Mouse (Mus musculus): ENCODE measurements around the gene Tmem232. TPM values are rescaled to one million over a fixed set of nuclear protein-coding genes. Genes with fewer than 3 reads are reported as not detected.
A peak's percentile ranks its signal among the peaks of the same experiment; 100 is the strongest.
"Not testable (repeated sequence)": the region's sequence is repeated elsewhere in the genome, so short reads cannot be mapped to it uniquely, and the experiment has no call there.

The Tmem232 gene
- polyA plus RNA-seq, 1 experiment, result 51.3 TPM

- no peaks in the 10 kb centered on the region for H3K36me3 ChIP-seq (ENCODE audit: control insufficient read depth, insufficient read depth, low read length)
- TF ChIP-seq POLR2A (IDR thresholded peaks at IDR 0.05; ENCODE audit: control insufficient read depth, low read depth, low read length) (no peak), CTCF (IDR thresholded peaks at IDR 0.05; ENCODE audit: control insufficient read depth, insufficient read depth, insufficient replicate concordance, low read depth, low read length) (peak; percentile 34; the same call in 1 of the 2 replicates)
- H3K4me3 ChIP-seq (ENCODE audit: control insufficient read depth, low read depth, low read length), result no peak overlapping the region
- H3K4me1 ChIP-seq (ENCODE audit: control insufficient read depth, insufficient read depth, low read length), result no peaks in the 10 kb centered on the region; the same call in 1 of the 2 replicates
- no peak overlapping the region for H3K27ac ChIP-seq (ENCODE audit: control insufficient read depth, insufficient read depth, low read depth, low read length)
- no peaks in the 10 kb centered on the region for H3K27me3 ChIP-seq (ENCODE audit: control insufficient read depth, insufficient read depth, low read length)
These were observed 4.4 kb downstream of the Tmem232 start for GRCm38 (mm10) chr17:65536156-65536555.

GRCm38 (mm10) chr17:65532381-65532780, 8.2 kb downstream of the Tmem232 start:
- H3K27me3 ChIP-seq (ENCODE audit: control insufficient read depth, insufficient read depth, low read length); H3K4me3 ChIP-seq (ENCODE audit: control insufficient read depth, low read depth, low read length); H3K36me3 ChIP-seq (ENCODE audit: control insufficient read depth, insufficient read depth, low read length); H3K4me1 ChIP-seq (ENCODE audit: control insufficient read depth, insufficient read depth, low read length); H3K27ac ChIP-seq (ENCODE audit: control insufficient read depth, insufficient read depth, low read depth, low read length): not testable (repeated sequence)

GRCm38 (mm10) chr17:65527529-65527928, 13.1 kb downstream of the Tmem232 start:
- no peak for TF ChIP-seq CTCF (IDR thresholded peaks at IDR 0.05; ENCODE audit: control insufficient read depth, insufficient read depth, insufficient replicate concordance, low read depth, low read length)
- TF ChIP-seq POLR2A (IDR thresholded peaks at IDR 0.05; ENCODE audit: control insufficient read depth, low read depth, low read length), result no peak
- H3K4me1 ChIP-seq (ENCODE audit: control insufficient read depth, insufficient read depth, low read length), result no peaks in the 10 kb centered on the region
- H3K4me3 ChIP-seq (ENCODE audit: control insufficient read depth, low read depth, low read length), result no peak overlapping the region
- no peaks in the 10 kb centered on the region for H3K27me3 ChIP-seq (ENCODE audit: control insufficient read depth, insufficient read depth, low read length)
- no peaks in the 10 kb centered on the region for H3K36me3 ChIP-seq (ENCODE audit: control insufficient read depth, insufficient read depth, low read length)
- H3K27ac ChIP-seq (ENCODE audit: control insufficient read depth, insufficient read depth, low read depth, low read length), result no peak overlapping the region

GRCm38 (mm10) chr17:65513517-65513916, 27.1 kb downstream of the Tmem232 start:
- Histone ChIP-seq H3K4me3 (ENCODE audit: control insufficient read depth, low read depth, low read length) (peak overlapping the region; percentile 42; the same call in 1 of the 2 replicates), H3K4me1 (ENCODE audit: control insufficient read depth, insufficient read depth, low read length) (no peaks in the 10 kb centered on the region; the same call in 1 of the 2 replicates), H3K27me3 (ENCODE audit: control insufficient read depth, insufficient read depth, low read length) (no peaks in the 10 kb centered on the region), H3K27ac (ENCODE audit: control insufficient read depth, insufficient read depth, low read depth, low read length) (no peak overlapping the region), H3K36me3 (ENCODE audit: control insufficient read depth, insufficient read depth, low read length) (no peaks in the 10 kb centered on the region)
- TF ChIP-seq CTCF (IDR thresholded peaks at IDR 0.05; ENCODE audit: control insufficient read depth, insufficient read depth, insufficient replicate concordance, low read depth, low read length) (no peak), POLR2A (IDR thresholded peaks at IDR 0.05; ENCODE audit: control insufficient read depth, low read depth, low read length) (no peak)

GRCm38 (mm10) chr17:65484654-65485053, 55.9 kb downstream of the Tmem232 start:
- no peak for TF ChIP-seq CTCF (IDR thresholded peaks at IDR 0.05; ENCODE audit: control insufficient read depth, insufficient read depth, insufficient replicate concordance, low read depth, low read length)
- no peak for TF ChIP-seq POLR2A (IDR thresholded peaks at IDR 0.05; ENCODE audit: control insufficient read depth, low read depth, low read length)
- H3K27me3 ChIP-seq (ENCODE audit: control insufficient read depth, insufficient read depth, low read length), result no peaks in the 10 kb centered on the region
- H3K4me1 ChIP-seq (ENCODE audit: control insufficient read depth, insufficient read depth, low read length), result no peaks in the 10 kb centered on the region
- H3K4me3 ChIP-seq (ENCODE audit: control insufficient read depth, low read depth, low read length), result no peak overlapping the region
- H3K36me3 ChIP-seq (ENCODE audit: control insufficient read depth, insufficient read depth, low read length), result no peaks in the 10 kb centered on the region
- H3K27ac ChIP-seq (ENCODE audit: control insufficient read depth, insufficient read depth, low read depth, low read length), result no peak overlapping the region

- Histone ChIP-seq H3K4me3 (ENCODE audit: control insufficient read depth, low read depth, low read length) (no peak overlapping the region), H3K36me3 (ENCODE audit: control insufficient read depth, insufficient read depth, low read length) (no peaks in the 10 kb centered on the region), H3K27me3 (ENCODE audit: control insufficient read depth, insufficient read depth, low read length) (no peaks in the 10 kb centered on the region), H3K27ac (ENCODE audit: control insufficient read depth, insufficient read depth, low read depth, low read length) (no peak overlapping the region), H3K4me1 (ENCODE audit: control insufficient read depth, insufficient read depth, low read length) (no peaks in the 10 kb centered on the region)
- TF ChIP-seq POLR2A (IDR thresholded peaks at IDR 0.05; ENCODE audit: control insufficient read depth, low read depth, low read length) (no peak), CTCF (IDR thresholded peaks at IDR 0.05; ENCODE audit: control insufficient read depth, insufficient read depth, insufficient replicate concordance, low read depth, low read length) (no peak)
These were observed 63.8 kb downstream of the Tmem232 start for GRCm38 (mm10) chr17:65476747-65477146.

- H3K4me3 ChIP-seq (ENCODE audit: control insufficient read depth, low read depth, low read length), result no peak overlapping the region
- H3K36me3 ChIP-seq (ENCODE audit: control insufficient read depth, insufficient read depth, low read length), result no peaks in the 10 kb centered on the region
- H3K27me3 ChIP-seq (ENCODE audit: control insufficient read depth, insufficient read depth, low read length), result no peaks in the 10 kb centered on the region
- TF ChIP-seq CTCF (IDR thresholded peaks at IDR 0.05; ENCODE audit: control insufficient read depth, insufficient read depth, insufficient replicate concordance, low read depth, low read length) (no peak), POLR2A (IDR thresholded peaks at IDR 0.05; ENCODE audit: control insufficient read depth, low read depth, low read length) (no peak)
- H3K27ac ChIP-seq (ENCODE audit: control insufficient read depth, insufficient read depth, low read depth, low read length), result no peak overlapping the region
- no peaks in the 10 kb centered on the region for H3K4me1 ChIP-seq (ENCODE audit: control insufficient read depth, insufficient read depth, low read length)
These were observed 89.8 kb downstream of the Tmem232 start for GRCm38 (mm10) chr17:65450818-65451217.

GRCm38 (mm10) chr17:65437906-65438305, 102.7 kb downstream of the Tmem232 start:
- not testable (repeated sequence) for H3K4me1 ChIP-seq (ENCODE audit: control insufficient read depth, insufficient read depth, low read length); H3K27me3 ChIP-seq (ENCODE audit: control insufficient read depth, insufficient read depth, low read length); H3K27ac ChIP-seq (ENCODE audit: control insufficient read depth, insufficient read depth, low read depth, low read length); H3K36me3 ChIP-seq (ENCODE audit: control insufficient read depth, insufficient read depth, low read length)
- TF ChIP-seq CTCF (IDR thresholded peaks at IDR 0.05; ENCODE audit: control insufficient read depth, insufficient read depth, insufficient replicate concordance, low read depth, low read length), result peak; percentile 11; the same call in 1 of the 2 replicates
- peak overlapping the region; percentile 4 for H3K4me3 ChIP-seq (ENCODE audit: control insufficient read depth, low read depth, low read length)

All from testis, adult 2 months (tissue).